Mouse (Mus musculus): Measurements from ENCODE around the gene Cep112.

The Cep112 gene

DNA sequence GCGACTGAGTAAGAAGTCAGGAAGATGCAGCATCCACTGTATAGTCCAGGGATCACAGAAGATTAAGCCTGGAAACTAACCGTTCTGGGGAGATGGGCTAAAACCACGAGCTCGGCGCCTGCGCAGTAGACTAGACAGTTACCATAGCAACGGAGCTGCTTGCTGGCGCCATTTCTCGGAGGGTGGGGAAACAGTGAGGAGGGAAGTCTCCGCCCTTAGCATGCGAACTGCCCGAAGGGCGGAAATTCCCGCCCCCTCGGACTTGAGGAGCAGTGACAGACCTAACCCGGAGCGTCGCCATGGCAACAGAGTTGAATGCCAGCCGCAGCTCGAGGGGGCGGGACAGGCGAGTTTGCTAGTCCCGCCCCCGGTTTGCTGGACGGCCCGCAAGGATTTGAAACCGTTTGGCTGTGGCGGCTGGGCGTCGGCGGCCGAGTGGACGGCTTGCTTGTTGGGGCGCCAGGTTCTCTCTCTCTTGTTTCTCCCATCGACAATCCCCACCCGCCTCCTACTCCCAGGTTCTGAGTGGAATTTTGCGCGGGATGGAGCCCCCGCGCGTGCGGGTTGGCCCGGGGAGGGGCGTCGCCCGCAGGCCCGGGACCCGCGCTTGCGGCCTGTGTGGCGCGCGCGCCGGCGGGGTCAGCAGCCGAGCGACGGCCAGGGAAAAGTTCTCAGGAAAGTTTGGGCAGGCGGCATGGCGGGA lies at the start of gene Cep112:
TSS of gene Cep112 (plus strand) at position 304 of the 703 bp plus-strand sequence.
- DNase-seq (ENCODE audit: low read depth, low spot score) = peak; percentile 100

DNA sequence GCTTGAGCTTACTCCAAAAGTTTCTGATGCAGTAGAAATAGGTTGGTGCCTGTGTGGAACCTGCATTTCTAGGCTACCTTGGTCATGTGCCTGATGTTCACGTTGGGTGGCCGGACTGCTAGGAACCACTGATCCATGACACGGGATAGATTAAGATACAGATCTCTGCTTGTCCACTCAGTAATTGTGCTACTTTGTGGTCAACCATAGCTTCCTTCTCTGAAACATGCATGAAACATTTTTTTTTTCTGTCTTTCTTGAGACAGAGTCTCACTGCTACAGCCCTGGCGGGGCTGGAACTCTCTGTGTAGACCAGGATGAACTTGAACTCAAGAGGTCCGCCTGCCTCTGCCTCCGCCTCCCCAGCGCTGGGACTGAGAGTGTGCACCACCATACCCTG lies 48.2 kb upstream of the Cep112 start:
- no peak for DNase-seq (ENCODE audit: low read depth, low spot score)

DNA sequence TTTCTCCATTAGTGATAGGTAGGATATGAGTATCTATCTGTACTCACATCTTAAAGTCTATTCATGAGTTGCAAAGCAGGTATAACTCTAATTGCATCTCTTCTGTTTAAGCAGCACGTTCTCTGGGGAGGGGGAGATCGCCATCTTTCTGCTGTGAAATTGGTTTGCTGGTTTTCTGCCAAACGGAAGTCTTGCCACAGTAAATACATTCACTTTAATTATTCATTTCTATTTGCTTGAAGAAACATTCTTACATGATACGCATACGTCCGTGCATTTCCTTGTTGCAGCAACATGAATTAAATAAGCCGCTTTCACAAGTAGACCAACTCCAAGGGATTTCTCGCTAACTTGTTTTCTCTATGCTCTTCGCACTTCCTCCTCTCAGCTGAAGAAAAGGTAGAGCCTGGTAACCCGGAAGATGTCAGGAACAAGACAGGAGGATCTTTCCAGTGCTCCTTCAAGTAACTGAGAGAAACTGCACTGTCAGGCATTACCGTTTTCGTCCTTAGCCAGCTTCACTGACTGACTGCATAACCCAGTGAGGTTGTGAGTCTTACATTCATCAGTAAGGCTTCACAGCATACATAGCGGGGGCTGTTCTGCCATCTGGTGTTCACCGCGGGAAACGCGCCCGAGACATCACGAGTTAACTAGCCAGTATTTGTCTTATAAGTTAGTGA lies 47.2 kb upstream of the Cep112 start:
- DNase-seq (ENCODE audit: low read depth, low spot score) = peak; percentile 80

DNA sequence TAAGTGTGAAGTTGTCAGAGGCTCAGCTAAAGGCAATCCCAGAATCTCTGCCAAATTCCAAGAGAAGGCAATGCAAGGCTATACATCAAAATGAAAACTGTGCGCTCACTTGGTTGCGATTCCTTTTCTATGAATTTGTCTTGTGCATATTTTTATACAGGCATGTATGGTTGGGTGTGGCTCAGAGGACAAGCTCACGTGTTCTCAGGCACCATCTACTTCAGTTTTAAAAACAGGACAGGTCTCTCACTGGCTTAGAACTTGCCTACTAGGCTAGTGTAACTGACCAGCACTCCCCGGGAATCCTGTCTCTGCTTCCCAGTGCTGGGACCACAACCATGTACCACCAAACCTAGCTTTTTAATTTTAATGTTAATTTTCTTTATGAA lies 46.6 kb upstream of the Cep112 start:
- DNase-seq (ENCODE audit: low read depth, low spot score) = no peak

DNA sequence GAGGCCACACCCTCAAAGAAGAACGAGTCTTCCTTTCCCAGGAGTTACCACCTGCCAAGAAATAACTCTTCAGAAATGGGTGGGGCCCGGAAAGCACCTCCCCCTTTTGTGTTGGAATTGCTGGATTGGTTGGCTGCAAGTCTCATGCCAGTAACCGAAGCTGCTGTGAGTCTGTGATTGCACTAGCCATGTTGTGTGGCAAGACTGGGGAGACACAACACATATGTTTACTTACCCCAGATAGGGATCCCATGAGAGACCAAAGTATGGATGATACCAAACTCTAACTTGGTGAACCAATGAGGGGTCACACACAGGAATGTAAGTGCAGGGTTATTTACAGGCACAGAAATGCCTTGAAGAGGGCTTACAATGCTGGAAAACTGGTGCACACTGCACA lies 42.3 kb upstream of the Cep112 start:
- DNase-seq (ENCODE audit: low read depth, low spot score) = no peak

DNA sequence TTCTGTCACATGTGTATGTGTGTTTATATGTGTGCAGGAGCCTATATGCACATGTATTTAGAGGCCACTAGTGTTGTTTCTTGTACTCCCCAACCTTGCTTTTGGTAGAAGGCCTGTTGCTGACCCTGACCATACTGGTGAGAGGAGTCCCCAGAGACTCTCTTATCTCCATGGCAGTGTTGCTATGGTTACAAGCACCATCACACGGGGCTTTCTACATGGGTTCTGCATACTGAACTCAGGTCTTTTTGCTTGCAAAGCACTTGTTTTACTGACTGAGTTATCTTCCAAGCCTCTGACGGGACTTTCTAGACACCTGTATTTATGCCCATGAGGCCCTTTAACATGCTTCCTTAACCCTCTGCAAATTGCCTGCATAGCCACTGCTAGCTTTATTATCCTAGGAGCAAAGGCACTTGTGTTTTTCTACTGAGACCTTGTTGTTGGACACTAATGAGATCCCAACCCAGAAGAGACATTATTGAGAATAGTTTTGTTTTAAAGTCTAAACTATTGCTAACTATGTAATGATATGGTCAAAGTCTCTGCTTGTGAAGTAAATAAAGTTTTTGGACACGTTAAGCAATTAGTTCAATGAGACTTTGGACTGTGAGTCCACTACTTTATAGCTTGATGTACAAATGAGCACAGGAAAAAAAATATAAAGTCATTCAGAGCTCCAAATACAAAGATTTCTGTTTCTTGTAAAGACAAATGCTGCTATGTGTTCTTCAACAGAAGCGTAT lies 39.9 kb upstream of the Cep112 start:
- no peak for DNase-seq (ENCODE audit: low read depth, low spot score)

DNA sequence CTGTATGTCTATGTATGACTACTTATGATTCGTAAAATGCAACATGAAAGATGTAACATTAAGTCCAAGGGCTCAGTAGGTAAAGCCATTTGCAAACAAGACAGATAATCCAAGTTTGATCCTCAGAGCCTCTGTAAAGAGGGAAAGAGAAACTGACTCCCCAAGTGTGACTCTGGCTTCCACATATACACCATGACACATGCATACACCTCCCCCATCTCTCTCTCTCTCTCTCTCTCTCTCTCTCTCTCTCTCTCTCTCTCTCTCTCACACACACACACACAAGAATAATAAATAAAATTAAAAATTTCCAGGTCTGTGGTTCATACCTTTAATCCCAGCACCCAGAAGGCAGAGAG lies 39.3 kb upstream of the Cep112 start:
- no peak for DNase-seq (ENCODE audit: low read depth, low spot score)

DNA sequence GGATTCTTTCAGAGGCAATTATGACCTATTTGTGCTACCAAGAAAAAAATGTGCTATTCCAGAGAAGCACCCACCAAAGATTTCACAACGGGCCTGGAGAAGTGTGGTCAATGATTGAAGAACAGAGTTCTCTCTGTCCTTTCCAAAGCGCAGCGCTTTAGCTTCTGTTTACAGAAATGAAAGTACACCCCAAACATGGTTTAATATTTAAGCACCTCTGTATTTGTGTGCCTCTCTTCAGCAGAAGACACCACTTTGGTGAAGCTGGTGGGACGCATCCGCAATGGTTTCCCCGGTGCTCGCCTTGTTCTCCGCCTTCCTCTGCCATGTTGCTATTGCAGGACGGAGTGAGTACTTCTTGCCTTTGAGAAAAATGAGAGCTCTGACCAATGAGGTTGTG lies 29.9 kb upstream of the Cep112 start:
- no peak for DNase-seq (ENCODE audit: low read depth, low spot score)

DNA sequence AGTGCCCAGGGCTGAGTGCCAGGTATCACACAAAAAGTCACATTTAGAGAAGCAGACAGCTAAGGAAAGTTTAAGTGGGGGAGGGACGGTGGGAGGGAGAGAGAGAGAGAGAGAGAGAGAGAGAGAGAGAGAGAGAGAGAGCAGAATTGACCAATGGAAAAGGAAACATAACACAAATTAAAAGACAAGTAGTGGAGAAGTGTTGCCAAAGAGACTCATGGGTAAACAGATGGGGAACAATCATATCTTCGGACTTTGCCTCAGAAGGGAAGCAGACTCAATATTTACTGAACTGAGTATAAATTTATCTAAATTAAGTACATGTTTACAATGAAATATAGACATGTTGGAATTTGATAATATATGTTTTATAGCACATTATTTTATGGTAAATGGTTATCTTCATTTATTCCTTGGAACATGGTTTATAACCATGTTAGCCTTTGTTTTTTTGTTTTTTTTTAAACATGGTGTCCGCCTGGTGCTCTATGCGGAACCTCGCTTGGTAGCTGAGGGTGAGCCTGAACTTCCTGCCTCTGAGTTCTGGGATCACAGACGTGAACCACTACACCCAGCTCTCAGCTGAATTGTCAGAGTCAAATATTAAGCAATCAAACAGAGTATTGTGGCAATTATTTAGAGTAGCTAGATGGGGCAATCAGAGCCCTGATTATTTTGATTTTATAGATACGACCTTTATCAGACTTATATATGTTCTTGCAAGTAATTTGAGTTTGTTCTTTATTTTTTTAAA lies 28.7 kb upstream of the Cep112 start:
- no peak for DNase-seq (ENCODE audit: low read depth, low spot score)

DNA sequence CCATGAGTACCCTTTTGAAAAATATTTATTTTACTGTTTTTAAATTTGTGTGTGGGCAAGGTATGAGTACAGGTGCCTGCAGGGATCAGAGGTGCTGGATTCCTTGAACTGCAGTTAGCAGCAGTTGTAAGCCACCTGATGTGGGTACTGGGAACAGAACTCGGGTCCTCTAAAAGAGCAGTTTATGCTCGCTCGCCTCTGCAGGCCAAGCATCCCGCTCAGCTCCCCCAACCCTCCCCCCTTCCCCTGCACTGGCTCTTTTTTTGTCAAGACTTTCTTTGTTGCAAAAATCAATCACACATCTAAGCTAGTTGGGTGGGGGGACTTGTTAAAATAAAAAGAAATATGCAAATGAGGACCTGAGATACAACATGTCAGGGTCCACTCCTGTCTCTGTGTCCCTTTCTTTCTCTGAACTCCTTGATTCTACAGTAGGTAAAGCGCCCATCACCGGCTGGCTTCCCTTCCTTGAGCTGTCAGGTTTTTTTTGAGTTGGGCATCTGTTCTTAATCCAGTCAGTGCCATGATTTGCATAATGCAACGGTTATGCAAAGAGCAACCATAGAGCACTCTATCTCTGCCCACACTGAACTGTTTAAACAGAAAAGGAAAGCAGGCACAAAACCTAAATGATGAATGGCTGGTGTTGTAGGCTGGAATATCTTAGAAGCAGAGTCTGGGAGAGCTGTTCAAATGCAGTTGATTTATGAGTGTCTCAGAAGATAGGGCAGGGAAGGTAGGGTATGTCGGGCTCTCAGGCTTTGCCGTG lies 14.9 kb upstream of the Cep112 start:
- no peak for DNase-seq (ENCODE audit: low read depth, low spot score)

DNA sequence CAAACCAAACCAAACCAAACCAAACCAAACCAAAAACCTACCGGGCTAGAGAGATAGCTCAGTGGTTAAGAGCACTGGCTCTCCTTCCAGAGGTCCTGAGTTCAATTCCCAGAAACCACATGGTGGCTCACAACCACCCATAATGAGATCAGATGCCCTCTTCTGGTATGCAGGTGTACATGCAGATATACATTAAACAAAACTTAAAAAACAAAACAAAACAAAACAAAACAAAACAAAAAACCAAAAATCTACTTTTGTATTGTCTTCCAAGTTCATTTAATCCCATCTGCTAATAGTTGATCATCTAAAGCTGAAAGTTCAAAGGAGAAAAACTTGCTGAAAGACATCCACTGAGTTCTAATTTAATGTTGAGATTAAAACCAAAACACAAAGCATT lies 8.6 kb upstream of the Cep112 start:
- DNase-seq (ENCODE audit: low read depth, low spot score) = no peak

DNA sequence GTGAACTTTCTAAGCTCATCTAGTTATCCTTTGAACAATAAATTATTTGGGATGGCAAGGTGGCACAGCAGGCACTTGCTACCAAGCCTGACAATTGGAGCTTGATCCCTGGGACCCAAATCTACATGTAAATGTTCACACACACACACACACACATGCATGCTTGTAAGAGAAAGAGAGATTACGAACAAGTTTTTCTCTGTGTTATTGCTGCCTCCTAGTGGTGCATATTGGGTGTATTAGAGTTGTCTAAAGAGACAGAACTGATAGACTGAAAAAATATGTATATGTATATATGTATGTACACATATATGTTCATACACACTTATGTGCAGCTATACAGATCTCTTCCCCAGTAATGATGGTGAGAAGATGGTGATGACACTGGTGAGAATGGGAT lies 6.5 kb upstream of the Cep112 start:
- DNase-seq (ENCODE audit: low read depth, low spot score) = peak; percentile 24

DNA sequence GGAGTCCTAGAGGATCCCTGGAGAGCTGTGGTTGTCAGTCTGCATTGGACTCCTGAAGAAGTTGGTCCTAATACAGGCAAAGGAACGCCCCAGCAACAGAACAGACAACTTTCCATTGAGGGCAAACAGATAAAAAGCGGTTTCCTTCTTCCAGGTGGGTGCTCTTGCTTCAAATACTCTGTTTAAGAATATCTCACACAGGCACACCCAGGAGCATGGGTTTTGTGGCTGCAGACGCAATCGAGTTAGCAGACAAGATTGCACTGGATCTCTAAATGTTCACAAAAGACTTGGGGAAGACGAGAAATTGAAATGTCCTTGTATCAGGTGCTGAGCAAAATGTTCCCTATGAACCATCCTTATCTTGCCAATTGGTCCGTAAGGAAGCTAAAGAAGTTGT lies 5.8 kb upstream of the Cep112 start:
- DNase-seq (ENCODE audit: low read depth, low spot score) = no peak

DNA sequence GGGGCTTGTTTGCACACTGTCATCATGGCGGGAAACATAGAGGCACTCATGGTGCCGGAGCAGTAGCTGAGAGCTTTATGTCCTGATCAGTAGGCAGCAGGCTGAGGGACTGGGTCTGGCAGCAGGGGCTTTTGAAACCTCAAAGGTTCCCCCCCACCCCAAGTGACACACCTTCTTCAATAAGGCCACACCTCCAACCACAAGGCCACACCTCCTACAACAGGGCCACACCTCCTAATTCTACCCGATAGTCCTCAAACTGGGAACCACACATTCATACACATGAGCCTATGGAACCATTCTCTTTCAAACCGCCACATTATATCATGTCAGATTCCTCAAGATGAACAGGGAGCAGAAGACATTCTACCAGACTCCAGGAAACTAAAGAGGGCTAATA lies 4.2 kb upstream of the Cep112 start:
- DNase-seq (ENCODE audit: low read depth, low spot score) = no peak

DNA sequence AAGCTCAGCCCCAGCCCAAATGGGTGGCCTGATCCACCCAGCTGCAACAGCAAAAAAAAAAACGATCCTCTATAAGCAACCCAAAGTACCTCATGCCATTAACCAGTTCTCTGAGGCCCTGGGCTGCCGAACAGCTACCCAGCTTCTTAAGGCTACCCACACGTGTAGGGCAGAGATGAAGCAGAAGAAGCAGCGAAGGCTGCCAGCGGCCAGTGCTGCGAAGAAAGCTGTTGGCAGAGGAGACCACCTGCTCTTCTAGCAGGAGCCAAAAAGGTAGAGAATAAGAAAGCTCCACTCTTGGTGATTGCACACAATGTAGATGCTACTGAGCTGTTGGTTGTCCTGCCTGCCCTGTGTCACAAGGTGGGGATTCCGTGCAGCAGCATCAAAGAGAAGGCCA lies 1.8 kb upstream of the Cep112 start:
- DNase-seq (ENCODE audit: low read depth, low spot score) = no peak

DNA sequence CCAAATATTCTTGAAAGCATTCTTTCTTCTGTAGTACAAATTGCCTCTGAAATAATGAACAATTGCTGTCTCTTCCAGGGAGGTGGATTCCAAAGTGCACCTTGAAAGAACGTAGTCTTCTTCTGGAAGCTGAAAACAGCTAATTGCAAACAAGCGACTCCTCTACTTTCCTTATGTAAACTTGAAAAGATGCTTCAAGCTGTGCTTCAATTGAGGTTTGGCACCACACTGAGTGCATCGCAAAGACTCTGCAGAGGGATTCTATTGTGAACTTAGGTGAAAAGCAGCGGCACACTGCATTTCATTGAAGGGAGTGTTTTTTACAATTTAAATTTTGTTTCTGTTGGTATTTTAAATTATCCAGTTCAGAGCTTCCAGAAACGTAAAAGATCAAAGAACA lies 881 bp upstream of the Cep112 start:
- no peak for DNase-seq (ENCODE audit: low read depth, low spot score)

DNA sequence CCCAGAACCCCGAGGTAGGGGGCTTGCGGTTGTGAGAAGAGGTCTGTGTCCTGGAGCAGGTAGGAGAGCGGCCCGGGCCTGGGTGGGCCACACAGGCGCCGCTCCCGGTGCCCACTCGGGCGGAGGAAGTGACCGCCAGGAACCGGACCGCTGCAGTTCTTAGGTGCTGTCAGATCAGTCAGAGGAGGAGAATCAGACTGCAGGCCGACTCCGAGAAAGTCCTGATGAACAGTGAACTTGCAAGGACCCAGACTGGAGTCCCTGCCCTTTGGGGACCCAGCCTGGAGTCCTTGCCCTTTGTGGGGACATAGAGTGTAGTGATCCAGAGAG lies 565 bp downstream of the Cep112 start:
- no peak for DNase-seq (ENCODE audit: low read depth, low spot score)

DNA sequence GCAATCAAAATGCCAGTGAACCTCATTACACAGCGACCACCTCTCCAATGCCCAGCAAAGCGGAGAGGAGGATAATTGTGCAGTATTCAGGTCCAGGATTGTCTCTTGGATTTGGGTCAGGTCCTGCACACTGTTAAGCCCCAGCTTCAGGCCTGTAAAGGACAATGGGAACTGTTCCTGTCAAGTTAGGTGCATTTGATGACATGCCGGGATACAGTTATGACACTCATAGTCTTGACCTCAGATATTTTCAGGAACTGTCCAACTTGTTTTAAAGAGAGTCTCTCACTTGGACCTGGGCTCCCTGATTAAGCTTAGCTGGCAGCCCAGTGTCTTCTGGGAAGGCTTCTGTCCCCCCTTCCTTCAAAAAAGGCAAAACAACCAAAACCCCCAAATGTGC lies 1.1 kb downstream of the Cep112 start:
- no peak for DNase-seq (ENCODE audit: low read depth, low spot score)

DNA sequence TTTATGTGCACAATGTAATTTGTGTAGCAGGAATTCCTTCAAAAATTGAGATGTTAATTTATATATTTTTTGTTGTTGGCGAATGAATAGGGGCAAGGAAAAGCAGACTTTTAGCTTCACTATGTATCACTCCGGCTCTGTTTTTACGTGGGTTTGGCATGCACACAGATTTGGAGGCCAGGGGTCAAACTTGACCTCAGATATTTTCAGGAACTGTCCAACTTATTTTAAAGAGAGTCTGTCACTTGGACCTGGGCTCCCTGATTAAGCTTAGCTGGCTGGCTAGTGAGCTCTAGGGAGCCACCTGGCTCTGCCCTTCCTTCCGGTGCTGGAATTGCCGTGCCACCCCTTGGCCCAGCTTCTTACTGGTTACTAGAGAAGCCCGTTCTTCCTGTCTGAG lies 2.2 kb downstream of the Cep112 start:
- DNase-seq (ENCODE audit: low read depth, low spot score) = no peak

DNA sequence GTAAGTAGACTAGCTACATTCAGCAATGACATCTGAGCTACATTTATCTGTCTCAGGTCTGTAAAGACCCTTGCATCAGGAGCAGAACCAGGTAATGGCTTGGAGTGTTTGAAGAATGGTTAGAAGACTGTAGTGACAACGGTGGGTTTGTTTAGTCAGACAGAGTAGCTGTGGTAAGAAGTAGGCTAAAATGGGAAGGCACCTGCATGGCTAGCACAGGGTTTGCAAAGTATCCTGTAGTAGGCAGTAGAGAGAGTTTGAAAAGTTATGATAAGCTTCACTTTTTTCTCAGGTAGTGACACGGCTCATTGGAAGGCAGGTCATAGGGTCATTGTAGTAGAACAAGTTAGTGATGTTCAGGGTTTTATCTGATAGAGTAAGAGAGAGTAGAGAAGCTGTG lies 4.1 kb downstream of the Cep112 start:
- DNase-seq (ENCODE audit: low read depth, low spot score) = no peak

DNA sequence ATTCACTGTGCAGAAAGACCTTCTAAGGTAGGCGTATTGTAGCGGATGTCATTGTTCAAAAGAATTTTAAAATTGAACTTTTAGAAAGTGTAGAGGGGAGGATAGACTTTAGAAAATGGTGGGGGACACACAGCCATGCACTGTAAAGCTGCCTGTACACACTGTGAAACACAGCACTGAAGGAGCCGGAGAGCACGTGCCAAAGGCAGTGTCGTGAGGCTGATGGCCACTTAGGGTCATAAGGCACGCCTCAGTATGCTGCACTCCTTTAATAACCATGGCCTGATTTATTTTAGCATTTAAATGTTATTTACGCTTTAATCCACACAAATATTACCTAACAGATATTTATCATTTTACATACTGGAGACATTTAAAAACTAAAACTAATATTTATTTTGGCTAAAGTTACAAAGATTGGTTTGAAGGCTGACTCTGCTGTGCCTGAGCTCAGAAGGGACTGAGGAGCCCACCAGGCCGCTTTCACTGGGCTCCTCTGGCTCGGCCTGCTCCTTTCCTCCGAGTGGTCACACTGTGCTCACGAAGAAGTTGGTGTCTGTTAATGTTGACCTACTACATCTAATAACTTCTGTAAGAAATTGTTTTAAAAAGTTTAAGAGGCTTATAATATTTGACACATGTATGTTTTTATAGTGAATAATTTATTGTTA lies 19.0 kb downstream of the Cep112 start:
- DNase-seq (ENCODE audit: low read depth, low spot score) = no peak
